Mouse (Mus musculus): ENCODE results near the gene D230025D16Rik. TPM values are rescaled to one million over a fixed set of nuclear protein-coding genes. Genes with fewer than 3 reads are reported as not detected.
"Not testable (repeated sequence)": the region's sequence is repeated elsewhere in the genome, so short reads cannot be mapped to it uniquely, and the experiment has no call there.

D230025D16Rik gene
- polyA plus RNA-seq, 1 experiment from 2014 or later, result 35.4 TPM

GRCm38 (mm10) chr8:105291364-105291763 is 66.4 kb downstream of the D230025D16Rik start:
- 86% methylated on average over 8 of the region's 8 CpGs for WGBS
- H3K9me3 ChIP-seq (replicated peaks; ENCODE audit: control insufficient read depth, low read length); H3K27ac ChIP-seq (ENCODE audit: low read depth, low read length); H3K4me2 ChIP-seq (ENCODE audit: low read length); H3K27me3 ChIP-seq (replicated peaks; ENCODE audit: control insufficient read depth, insufficient read depth, low read length); H3K36me3 ChIP-seq (ENCODE audit: control insufficient read depth, insufficient read depth, low read length); H3K9ac ChIP-seq (ENCODE audit: low read length); H3K4me3 ChIP-seq (ENCODE audit: low read depth, low read length); DNase-seq (ENCODE audit: low spot score); ATAC-seq: not testable (repeated sequence)
- peaks cover 17% of the 10 kb centered on the region for H3K4me1 ChIP-seq (ENCODE audit: control insufficient read depth, insufficient read depth, low read length)

DNA sequence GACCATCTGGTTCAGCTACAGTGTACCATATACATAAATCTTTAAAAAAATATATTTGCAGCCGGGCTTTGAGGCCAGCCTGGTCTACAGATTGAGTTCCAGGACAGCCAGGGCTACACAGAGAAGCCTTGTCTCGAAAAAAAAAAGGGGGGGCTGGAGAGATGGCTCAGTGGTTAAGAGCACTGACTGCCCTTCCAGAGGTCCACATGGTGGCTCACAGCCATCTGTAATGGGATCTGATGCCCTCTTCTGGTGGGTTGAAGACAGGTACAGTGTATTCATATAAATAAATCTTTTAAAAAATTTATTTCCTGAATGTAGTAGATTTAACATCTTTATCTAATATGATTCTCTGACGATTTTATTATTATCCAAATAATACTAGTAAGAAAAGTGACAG is 66.9 kb downstream of the D230025D16Rik start:
- 73% methylated on average over 3 of the region's 3 CpGs for WGBS
- not testable (repeated sequence) for H3K9me3 ChIP-seq (replicated peaks; ENCODE audit: control insufficient read depth, low read length)

GRCm38 (mm10) chr8:105292471-105292870 is 67.5 kb downstream of the D230025D16Rik start:
- Histone ChIP-seq H3K4me3 (ENCODE audit: low read depth, low read length) (no peak overlapping the region), H3K4me1 (ENCODE audit: control insufficient read depth, insufficient read depth, low read length) (peaks cover 16% of the 10 kb centered on the region), H3K27me3 (replicated peaks; ENCODE audit: control insufficient read depth, insufficient read depth, low read length) (peaks cover 5% of the 10 kb centered on the region), H3K9ac (ENCODE audit: low read length) (no peak overlapping the region), H3K36me3 (ENCODE audit: control insufficient read depth, insufficient read depth, low read length) (no peaks in the 10 kb centered on the region), H3K27ac (ENCODE audit: low read depth, low read length) (no peak overlapping the region), H3K9me3 (replicated peaks; ENCODE audit: control insufficient read depth, low read length) (no peaks in the 10 kb centered on the region), H3K4me2 (ENCODE audit: low read length) (no peak overlapping the region)
- 86% methylated on average over 7 of the region's 7 CpGs for WGBS
- no peak for DNase-seq (ENCODE audit: low spot score)
- ATAC-seq, result no peak

More for the DNA sequence above, 66.9 kb downstream of the D230025D16Rik start:
- DNase-seq (ENCODE audit: low spot score); H3K27me3 ChIP-seq (replicated peaks; ENCODE audit: control insufficient read depth, insufficient read depth, low read length); H3K4me3 ChIP-seq (ENCODE audit: low read depth, low read length); ATAC-seq; H3K27ac ChIP-seq (ENCODE audit: low read depth, low read length); H3K4me2 ChIP-seq (ENCODE audit: low read length); H3K9ac ChIP-seq (ENCODE audit: low read length); H3K36me3 ChIP-seq (ENCODE audit: control insufficient read depth, insufficient read depth, low read length): not testable (repeated sequence)
- H3K4me1 ChIP-seq (ENCODE audit: control insufficient read depth, insufficient read depth, low read length), result peaks cover 17% of the 10 kb centered on the region

GRCm38 (mm10) chr8:105293405-105293804 is 68.5 kb downstream of the D230025D16Rik start:
- DNase-seq (ENCODE audit: low spot score), result no peak

GRCm38 (mm10) chr8:105294776-105295175 is 69.8 kb downstream of the D230025D16Rik start:
- 63% methylated on average over 9 of the region's 9 CpGs for WGBS

More at GRCm38 (mm10) chr8:105293405-105293804, 68.5 kb downstream of the D230025D16Rik start:
- H3K4me2 ChIP-seq (ENCODE audit: low read length), result no peak overlapping the region
- ATAC-seq, result no peak
- H3K9ac ChIP-seq (ENCODE audit: low read length), result no peak overlapping the region
- peaks cover 15% of the 10 kb centered on the region for H3K4me1 ChIP-seq (ENCODE audit: control insufficient read depth, insufficient read depth, low read length)
- no peaks in the 10 kb centered on the region for H3K36me3 ChIP-seq (ENCODE audit: control insufficient read depth, insufficient read depth, low read length)
- H3K27me3 ChIP-seq (replicated peaks; ENCODE audit: control insufficient read depth, insufficient read depth, low read length), result peaks cover 5% of the 10 kb centered on the region
- H3K27ac ChIP-seq (ENCODE audit: low read depth, low read length), result no peak overlapping the region
- WGBS, result 74% methylated on average over 19 of the region's 19 CpGs
- no peak overlapping the region for H3K4me3 ChIP-seq (ENCODE audit: low read depth, low read length)
- H3K9me3 ChIP-seq (replicated peaks; ENCODE audit: control insufficient read depth, low read length), result no peaks in the 10 kb centered on the region

DNA sequence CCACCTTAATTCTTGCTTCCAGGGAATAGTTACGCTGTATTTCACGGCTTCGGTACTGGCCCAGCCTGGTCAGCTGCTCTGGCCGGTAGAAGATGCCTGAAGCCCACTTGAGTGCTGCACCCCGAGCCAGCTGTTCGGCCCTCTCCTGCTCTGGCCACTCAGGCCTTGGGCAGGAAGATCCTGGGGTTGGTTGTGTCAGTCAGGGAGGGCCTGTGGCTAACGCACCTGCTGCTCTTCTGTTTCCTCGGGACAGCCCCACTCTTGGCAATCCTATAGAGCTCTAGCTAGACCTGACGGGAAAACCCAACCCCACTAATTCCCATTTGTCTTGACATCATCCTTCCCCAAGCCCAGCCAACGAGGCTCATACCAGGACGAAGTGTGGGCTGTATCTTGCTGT is 70.3 kb downstream of the D230025D16Rik start:
- peaks cover 15% of the 10 kb centered on the region for H3K4me1 ChIP-seq (ENCODE audit: control insufficient read depth, insufficient read depth, low read length)
- no peak overlapping the region for H3K9ac ChIP-seq (ENCODE audit: low read length)
- no peaks in the 10 kb centered on the region for H3K9me3 ChIP-seq (replicated peaks; ENCODE audit: control insufficient read depth, low read length)
- no peak overlapping the region for H3K4me3 ChIP-seq (ENCODE audit: low read depth, low read length)
- no peak overlapping the region for H3K4me2 ChIP-seq (ENCODE audit: low read length)
- ATAC-seq (no peak), DNase-seq (ENCODE audit: low spot score) (no peak)
- H3K27me3 ChIP-seq (replicated peaks; ENCODE audit: control insufficient read depth, insufficient read depth, low read length), result peaks cover 5% of the 10 kb centered on the region
- 72% methylated on average over 11 of the region's 11 CpGs for WGBS
- H3K27ac ChIP-seq (ENCODE audit: low read depth, low read length), result no peak overlapping the region
- H3K36me3 ChIP-seq (ENCODE audit: control insufficient read depth, insufficient read depth, low read length), result peaks cover 17% of the 10 kb centered on the region

More at GRCm38 (mm10) chr8:105294776-105295175, 69.8 kb downstream of the D230025D16Rik start:
- H3K36me3 ChIP-seq (ENCODE audit: control insufficient read depth, insufficient read depth, low read length), result peaks cover 12% of the 10 kb centered on the region
- no peak overlapping the region for H3K27ac ChIP-seq (ENCODE audit: low read depth, low read length)
- H3K4me1 ChIP-seq (ENCODE audit: control insufficient read depth, insufficient read depth, low read length), result peaks cover 17% of the 10 kb centered on the region
- no peaks in the 10 kb centered on the region for H3K9me3 ChIP-seq (replicated peaks; ENCODE audit: control insufficient read depth, low read length)
- no peak overlapping the region for H3K4me2 ChIP-seq (ENCODE audit: low read length)
- H3K27me3 ChIP-seq (replicated peaks; ENCODE audit: control insufficient read depth, insufficient read depth, low read length), result peaks cover 5% of the 10 kb centered on the region
- ATAC-seq, result no peak
- H3K9ac ChIP-seq (ENCODE audit: low read length), result no peak overlapping the region
- H3K4me3 ChIP-seq (ENCODE audit: low read depth, low read length), result no peak overlapping the region
- no peak for DNase-seq (ENCODE audit: low spot score)

- H3K27ac ChIP-seq (ENCODE audit: low read depth, low read length), result no peak within 1 kb of the TSS
- peaks cover 25% of the 10 kb centered on the region for H3K36me3 ChIP-seq (ENCODE audit: control insufficient read depth, insufficient read depth, low read length)
- no peak for ATAC-seq
- no peak for DNase-seq (ENCODE audit: low spot score)
- peaks cover 15% of the 10 kb centered on the region for H3K4me1 ChIP-seq (ENCODE audit: control insufficient read depth, insufficient read depth, low read length)
- no peaks in the 10 kb centered on the region for H3K9me3 ChIP-seq (replicated peaks; ENCODE audit: control insufficient read depth, low read length)
- peak within 1 kb of the TSS; percentile 92 for H3K4me2 ChIP-seq (ENCODE audit: low read length)
- no peaks in the 10 kb centered on the region for H3K27me3 ChIP-seq (replicated peaks; ENCODE audit: control insufficient read depth, insufficient read depth, low read length)
- peak within 1 kb of the TSS; percentile 91; the same call in 1 of the 2 replicates for H3K9ac ChIP-seq (ENCODE audit: low read length)
- peak within 1 kb of the TSS; percentile 97; the same call in 1 of the 2 replicates for H3K4me3 ChIP-seq (ENCODE audit: low read depth, low read length)
- 76% methylated on average over 11 of the region's 11 CpGs for WGBS
Measured at GRCm38 (mm10) chr8:105295895-105296573, 71.1 kb downstream of the D230025D16Rik start, which contains the start of gene Exoc3l. Gene Exoc3l, minus strand, starts transcription at chr8:105296101.

- Histone ChIP-seq H3K27me3 (replicated peaks; ENCODE audit: control insufficient read depth, insufficient read depth, low read length) (no peaks in the 10 kb centered on the region), H3K4me2 (ENCODE audit: low read length) (peak within 1 kb of the TSS; percentile 92), H3K4me3 (ENCODE audit: low read depth, low read length) (peak within 1 kb of the TSS; percentile 97), H3K9me3 (replicated peaks; ENCODE audit: control insufficient read depth, low read length) (no peaks in the 10 kb centered on the region), H3K36me3 (ENCODE audit: control insufficient read depth, insufficient read depth, low read length) (peaks cover 41% of the 10 kb centered on the region), H3K27ac (ENCODE audit: low read depth, low read length) (peak within 1 kb of the TSS; percentile 36; the same call in 1 of the 2 replicates), H3K4me1 (ENCODE audit: control insufficient read depth, insufficient read depth, low read length) (peaks cover 15% of the 10 kb centered on the region), H3K9ac (ENCODE audit: low read length) (peak within 1 kb of the TSS; percentile 91)
- DNase-seq (ENCODE audit: low spot score) (peak; percentile 96), ATAC-seq (peak; percentile 95)
- WGBS, result under 1% methylated on average over 58 of the region's 58 CpGs
Measured at GRCm38 (mm10) chr8:105297511-105298192, 72.7 kb downstream of the D230025D16Rik start, which contains the start of gene E2f4. Gene E2f4, plus strand, starts transcription at chr8:105297663.

Data from forebrain, embryonic 14.5 days (tissue).